Mouse (Mus musculus): ENCODE results near the gene Cpne5. TPM values are rescaled to one million over a fixed set of nuclear protein-coding genes. Genes with fewer than 3 reads are reported as not detected.

Cpne5 gene
- total and polyA plus RNA-seq, 2 experiments: not detected

DNA sequence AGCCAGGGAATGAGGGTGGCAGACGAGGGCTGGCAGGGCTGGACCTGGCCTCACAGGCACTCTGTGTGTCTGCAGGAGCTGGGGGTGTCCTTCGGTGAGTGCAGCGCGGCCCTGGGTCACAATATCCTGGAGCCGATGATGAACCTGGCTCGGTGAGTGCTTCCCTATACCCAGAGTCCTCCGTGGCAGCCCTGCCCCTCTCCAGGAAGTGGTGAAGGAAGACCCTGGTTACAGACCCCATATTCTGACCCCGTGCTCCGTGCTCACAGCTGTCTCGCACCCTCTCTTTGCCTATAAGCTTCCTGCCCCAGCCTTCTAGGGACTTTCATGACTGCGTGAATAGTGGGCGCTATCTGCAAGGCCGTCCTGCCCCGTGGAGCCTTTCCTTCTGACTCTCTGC lies 90.7 kb downstream of the Cpne5 start:
- Histone ChIP-seq H3K27ac (replicated peaks; ENCODE audit: insufficient read depth, low read depth, low read length) (no peak overlapping the region), H3K4me3 (ENCODE audit: insufficient read depth, low read depth, low read length) (no peak overlapping the region), H3K27me3 (ENCODE audit: control insufficient read depth, insufficient read depth, low read length) (no peaks in the 10 kb centered on the region), H3K4me1 (ENCODE audit: control insufficient read depth, insufficient read depth, low read length) (no peaks in the 10 kb centered on the region), H3K36me3 (ENCODE audit: control insufficient read depth, insufficient read depth, low read length) (no peaks in the 10 kb centered on the region), H3K9ac (ENCODE audit: low read depth, low read length) (no peak overlapping the region), H3K79me2 (ENCODE audit: control insufficient read depth, insufficient read depth, low read length) (no peaks in the 10 kb centered on the region)
- TF ChIP-seq CTCF (IDR thresholded peaks at IDR 0.05; ENCODE audit: low read depth, low read length) (no peak), POLR2A (IDR thresholded peaks at IDR 0.05; ENCODE audit: extremely low read depth, insufficient read depth, low read length) (no peak)
- no peak for DNase-seq (ENCODE audit: extremely low read depth, low read depth, low spot score)
- WGBS: 86% methylated on average over 14 of the region's 14 CpGs

DNA sequence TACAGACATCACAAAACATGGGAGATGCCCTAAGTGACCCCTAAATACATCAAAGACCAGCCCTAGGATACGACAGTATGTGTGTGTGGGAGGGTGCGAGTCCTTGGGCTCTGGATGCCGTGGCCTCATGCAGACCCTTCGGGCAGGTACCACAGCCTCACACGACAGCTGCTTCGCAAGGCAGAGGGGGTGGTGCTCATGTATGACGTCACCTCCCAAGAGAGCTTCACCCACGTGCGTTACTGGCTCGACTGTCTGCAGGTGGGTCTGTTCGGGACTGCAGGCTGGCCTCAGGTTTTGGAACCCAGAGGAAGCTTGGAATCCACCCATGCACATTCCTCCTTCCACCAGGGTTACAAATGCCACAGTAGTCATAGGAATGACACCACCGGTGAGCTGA lies 92.9 kb downstream of the Cpne5 start:
- DNase-seq (ENCODE audit: extremely low read depth, low read depth, low spot score): no peak

DNA sequence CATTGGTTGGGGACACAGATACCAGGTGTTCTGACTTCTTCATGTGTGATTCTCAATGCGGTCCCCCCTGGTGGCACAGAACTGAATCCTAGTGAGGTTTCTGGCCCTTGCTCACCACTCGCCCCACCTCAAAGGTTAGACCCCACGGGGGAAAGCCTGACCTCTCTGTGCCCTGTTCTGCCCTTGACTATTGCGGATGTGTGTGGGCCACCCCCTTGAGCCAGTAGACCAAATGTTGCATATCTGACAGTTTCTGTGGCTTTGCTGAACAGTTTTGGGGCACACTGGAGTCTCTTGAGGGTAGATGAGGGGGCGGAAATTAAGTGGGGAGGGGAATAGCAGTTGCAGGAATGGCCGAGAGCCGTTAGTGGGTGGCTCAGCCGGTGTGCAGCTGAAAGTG lies 94.7 kb downstream of the Cpne5 start:
- H3K36me3 ChIP-seq (ENCODE audit: control insufficient read depth, insufficient read depth, low read length): no peaks in the 10 kb centered on the region
- H3K79me2 ChIP-seq (ENCODE audit: control insufficient read depth, insufficient read depth, low read length): no peaks in the 10 kb centered on the region
- H3K4me1 ChIP-seq (ENCODE audit: control insufficient read depth, insufficient read depth, low read length): no peaks in the 10 kb centered on the region
- no peak overlapping the region for H3K4me3 ChIP-seq (ENCODE audit: insufficient read depth, low read depth, low read length)
- H3K27ac ChIP-seq (replicated peaks; ENCODE audit: insufficient read depth, low read depth, low read length): no peak overlapping the region
- DNase-seq (ENCODE audit: extremely low read depth, low read depth, low spot score): no peak
- TF ChIP-seq CTCF (IDR thresholded peaks at IDR 0.05; ENCODE audit: low read depth, low read length) (no peak), POLR2A (IDR thresholded peaks at IDR 0.05; ENCODE audit: extremely low read depth, insufficient read depth, low read length) (no peak)
- H3K9ac ChIP-seq (ENCODE audit: low read depth, low read length): no peak overlapping the region
- no peaks in the 10 kb centered on the region for H3K27me3 ChIP-seq (ENCODE audit: control insufficient read depth, insufficient read depth, low read length)
- WGBS: 88% methylated on average over 8 of the region's 8 CpGs

More for the DNA sequence above, 92.9 kb downstream of the Cpne5 start:
- Histone ChIP-seq H3K4me1 (ENCODE audit: control insufficient read depth, insufficient read depth, low read length) (no peaks in the 10 kb centered on the region), H3K9ac (ENCODE audit: low read depth, low read length) (no peak overlapping the region), H3K4me3 (ENCODE audit: insufficient read depth, low read depth, low read length) (no peak overlapping the region), H3K36me3 (ENCODE audit: control insufficient read depth, insufficient read depth, low read length) (no peaks in the 10 kb centered on the region), H3K79me2 (ENCODE audit: control insufficient read depth, insufficient read depth, low read length) (no peaks in the 10 kb centered on the region), H3K27ac (replicated peaks; ENCODE audit: insufficient read depth, low read depth, low read length) (no peak overlapping the region), H3K27me3 (ENCODE audit: control insufficient read depth, insufficient read depth, low read length) (no peaks in the 10 kb centered on the region)
- TF ChIP-seq POLR2A (IDR thresholded peaks at IDR 0.05; ENCODE audit: extremely low read depth, insufficient read depth, low read length): no peak
- TF ChIP-seq CTCF (IDR thresholded peaks at IDR 0.05; ENCODE audit: low read depth, low read length): no peak
- 95% methylated on average over 12 of the region's 12 CpGs for WGBS

DNA sequence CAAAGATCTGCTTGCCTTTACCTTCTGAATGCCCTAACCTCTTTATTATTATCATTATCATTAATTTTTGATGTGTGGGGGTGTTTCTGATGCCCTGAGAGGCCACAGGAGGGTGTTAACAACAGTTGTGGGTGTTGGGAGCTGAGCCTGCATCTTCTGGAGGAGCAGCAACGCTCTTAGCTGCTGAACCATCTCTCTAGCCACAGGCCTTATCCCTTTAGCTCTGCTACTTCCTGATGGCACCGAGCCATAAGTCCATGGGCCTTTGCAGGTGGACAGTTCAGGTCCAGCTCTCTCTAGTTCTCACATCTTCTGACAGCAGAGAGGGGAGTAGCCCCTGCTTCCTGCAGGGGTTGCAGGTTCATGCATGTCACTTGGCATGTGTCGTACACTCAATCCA lies 96.4 kb downstream of the Cpne5 start:
- no peak for DNase-seq (ENCODE audit: extremely low read depth, low read depth, low spot score)
- TF ChIP-seq CTCF (IDR thresholded peaks at IDR 0.05; ENCODE audit: low read depth, low read length): no peak
- no peak for TF ChIP-seq POLR2A (IDR thresholded peaks at IDR 0.05; ENCODE audit: extremely low read depth, insufficient read depth, low read length)

DNA sequence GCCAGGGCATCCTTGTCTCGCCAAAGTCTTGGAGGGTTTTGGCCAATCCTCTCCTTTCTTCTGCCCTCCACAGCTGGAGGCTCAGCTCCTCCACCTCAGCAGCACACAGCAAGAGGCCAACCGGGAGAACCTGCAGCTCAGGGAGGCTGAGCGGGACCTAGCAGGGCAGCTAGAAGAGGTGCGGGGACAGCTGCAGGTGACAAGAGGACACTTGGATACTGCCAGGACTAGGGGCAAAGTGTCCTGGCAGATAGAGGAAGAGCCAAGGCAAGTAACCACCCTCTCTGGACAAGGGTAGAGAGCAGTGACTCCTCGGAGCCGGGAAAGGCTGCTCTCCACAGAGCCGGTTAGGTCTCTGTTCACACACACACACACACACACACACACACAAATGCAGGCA lies 100.1 kb downstream of the Cpne5 start:
- Histone ChIP-seq H3K36me3 (ENCODE audit: control insufficient read depth, insufficient read depth, low read length) (no peaks in the 10 kb centered on the region), H3K79me2 (ENCODE audit: control insufficient read depth, insufficient read depth, low read length) (no peaks in the 10 kb centered on the region), H3K27me3 (ENCODE audit: control insufficient read depth, insufficient read depth, low read length) (no peaks in the 10 kb centered on the region), H3K4me3 (ENCODE audit: insufficient read depth, low read depth, low read length) (no peak overlapping the region), H3K4me1 (ENCODE audit: control insufficient read depth, insufficient read depth, low read length) (peaks cover 6% of the 10 kb centered on the region), H3K27ac (replicated peaks; ENCODE audit: insufficient read depth, low read depth, low read length) (no peak overlapping the region), H3K9ac (ENCODE audit: low read depth, low read length) (no peak overlapping the region)
- 38% methylated on average over 7 of the region's 7 CpGs for WGBS
- DNase-seq (ENCODE audit: extremely low read depth, low read depth, low spot score): peak; percentile 53
- TF ChIP-seq POLR2A (IDR thresholded peaks at IDR 0.05; ENCODE audit: extremely low read depth, insufficient read depth, low read length) (no peak), CTCF (IDR thresholded peaks at IDR 0.05; ENCODE audit: low read depth, low read length) (no peak)

More for the DNA sequence above, 96.4 kb downstream of the Cpne5 start:
- Histone ChIP-seq H3K9ac (ENCODE audit: low read depth, low read length) (no peak overlapping the region), H3K4me1 (ENCODE audit: control insufficient read depth, insufficient read depth, low read length) (peaks cover 3% of the 10 kb centered on the region), H3K4me3 (ENCODE audit: insufficient read depth, low read depth, low read length) (no peak overlapping the region), H3K36me3 (ENCODE audit: control insufficient read depth, insufficient read depth, low read length) (no peaks in the 10 kb centered on the region), H3K27me3 (ENCODE audit: control insufficient read depth, insufficient read depth, low read length) (no peaks in the 10 kb centered on the region), H3K27ac (replicated peaks; ENCODE audit: insufficient read depth, low read depth, low read length) (no peak overlapping the region), H3K79me2 (ENCODE audit: control insufficient read depth, insufficient read depth, low read length) (no peaks in the 10 kb centered on the region)
- 46% methylated on average over 3 of the region's 3 CpGs for WGBS

DNA sequence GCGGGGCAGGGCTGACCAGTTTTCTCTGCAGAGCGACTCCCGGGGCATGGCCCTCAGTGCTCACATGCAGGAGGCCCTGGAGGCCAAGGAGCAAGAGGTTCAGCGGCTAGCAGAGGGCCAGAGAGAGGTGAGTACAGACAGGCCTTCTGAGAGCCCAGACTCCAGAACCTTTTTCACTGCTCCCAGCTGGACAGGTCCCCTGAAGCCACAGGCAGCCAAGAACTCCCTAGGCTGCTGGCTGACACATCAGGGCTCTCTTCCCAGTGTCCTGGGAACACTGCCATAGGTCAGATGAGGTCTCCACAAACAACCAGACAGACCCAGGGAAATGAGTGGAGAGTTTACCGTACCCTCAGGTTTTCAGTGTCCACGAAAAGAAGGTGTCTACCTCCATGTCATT lies 101.7 kb downstream of the Cpne5 start:
- 29% methylated on average over 6 of the region's 6 CpGs for WGBS
- peak; percentile 95 for DNase-seq (ENCODE audit: extremely low read depth, low read depth, low spot score)

More for the DNA sequence above, 101.7 kb downstream of the Cpne5 start:
- peaks cover 6% of the 10 kb centered on the region for H3K4me1 ChIP-seq (ENCODE audit: control insufficient read depth, insufficient read depth, low read length)
- H3K4me3 ChIP-seq (ENCODE audit: insufficient read depth, low read depth, low read length): no peak overlapping the region
- no peak for TF ChIP-seq POLR2A (IDR thresholded peaks at IDR 0.05; ENCODE audit: extremely low read depth, insufficient read depth, low read length)
- TF ChIP-seq CTCF (IDR thresholded peaks at IDR 0.05; ENCODE audit: low read depth, low read length): no peak
- H3K27me3 ChIP-seq (ENCODE audit: control insufficient read depth, insufficient read depth, low read length): no peaks in the 10 kb centered on the region
- H3K27ac ChIP-seq (replicated peaks; ENCODE audit: insufficient read depth, low read depth, low read length): no peak overlapping the region
- no peaks in the 10 kb centered on the region for H3K79me2 ChIP-seq (ENCODE audit: control insufficient read depth, insufficient read depth, low read length)
- H3K9ac ChIP-seq (ENCODE audit: low read depth, low read length): no peak overlapping the region
- no peaks in the 10 kb centered on the region for H3K36me3 ChIP-seq (ENCODE audit: control insufficient read depth, insufficient read depth, low read length)

All from liver, adult 2 months (tissue).